Mouse (Mus musculus): ENCODE data around the gene Odr4. TPM values are rescaled to one million over a fixed set of nuclear protein-coding genes. Genes with fewer than 3 reads are reported as not detected.

Gene Odr4
- 10 to 100 TPM; 19.7 to 22.8 TPM for total RNA-seq (2021)
- long read RNA-seq, experiment 1, transcript Odr4-205 (14 exons, 3,273 nt): major isoform, 11 of 21 reads
- long read RNA-seq, experiment 1, partial matches to known transcripts: 1 of 21 reads
- long read RNA-seq, experiment 1, other reads (novel, unspliced or antisense): 9 of 21 reads
- long read RNA-seq, experiment 2, transcript Odr4-205 (14 exons, 3,273 nt): major isoform, 10 of 14 reads
- long read RNA-seq, experiment 2, partial matches to known transcripts: 1 of 14 reads
- long read RNA-seq, experiment 2, other reads (novel, unspliced or antisense): 3 of 14 reads

DNA sequence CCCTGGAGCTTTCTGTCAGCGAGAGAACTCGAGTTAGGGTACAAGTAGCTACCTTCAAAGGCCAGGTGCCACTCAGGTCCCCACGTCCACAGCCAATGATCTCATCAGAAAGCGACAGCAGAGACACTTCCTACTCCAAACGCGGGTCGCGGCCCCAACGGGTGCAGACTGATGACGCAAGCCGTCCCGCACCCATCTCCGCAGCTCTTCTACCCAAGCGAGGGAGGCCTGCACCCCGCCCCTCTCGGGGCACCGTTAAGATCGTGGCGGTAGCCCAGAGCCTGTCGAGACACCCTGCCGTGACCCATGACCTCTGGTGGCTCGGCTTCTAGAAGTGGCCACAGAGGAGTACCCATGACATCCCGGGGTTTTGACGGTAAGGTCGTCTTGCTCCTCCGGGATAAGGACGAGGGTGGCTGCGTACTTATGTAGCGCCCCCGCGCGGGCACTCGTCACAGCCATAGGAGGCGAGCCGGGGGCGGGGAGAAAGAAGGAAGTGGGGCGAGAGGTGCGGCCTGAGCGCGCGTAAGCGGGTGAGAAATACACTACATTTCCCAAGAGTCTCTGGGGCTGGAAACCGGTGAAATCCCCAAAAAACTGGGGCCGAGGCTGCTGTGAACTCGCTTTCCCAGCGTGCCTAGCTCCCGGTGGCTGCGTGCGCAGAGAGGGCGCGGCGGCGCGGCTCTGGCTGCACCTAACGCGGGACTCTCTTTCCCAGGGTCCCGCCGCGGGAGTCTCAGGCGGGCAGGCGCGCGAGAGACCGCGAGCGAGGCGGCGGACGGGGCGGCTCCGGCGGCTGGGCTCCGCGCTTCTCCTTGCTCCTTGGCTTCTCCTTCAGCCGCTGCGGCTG is at the start of gene Odr4, which contains the start of gene Tpr:
TSS of gene Odr4 (minus strand) at position 443 of the 850 bp plus-strand sequence.
TSS of gene Tpr (plus strand) at position 201 of the 850 bp plus-strand sequence.
- peak; percentile 98 to 99 for DNase-seq

DNA sequence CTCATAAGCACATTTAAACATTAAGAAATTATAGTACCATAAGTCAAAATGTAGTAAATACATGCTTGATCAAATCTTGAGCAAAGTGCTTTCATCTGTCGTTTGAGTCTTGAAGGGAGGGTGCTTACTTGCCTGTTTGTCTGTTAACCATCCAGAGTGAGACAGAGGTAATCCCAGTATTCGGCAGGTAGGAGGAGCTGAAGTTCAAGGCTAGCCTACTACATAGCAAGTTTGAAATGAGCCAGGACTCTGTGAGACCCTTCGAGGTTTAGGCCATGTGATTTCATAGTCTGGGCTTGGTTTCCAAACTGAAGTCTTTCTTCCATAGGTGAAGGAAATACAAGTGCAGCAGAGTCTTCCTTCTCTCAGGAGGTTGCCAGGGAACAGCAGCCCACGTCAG is 48.9 kb upstream of the Odr4 start:
- DNase-seq: no peak

GRCm38 (mm10) chr1:150438641-150439040 is 45.8 kb upstream of the Odr4 start:
- DNase-seq: no peak

- no peak for DNase-seq
Observed at GRCm38 (mm10) chr1:150426216-150426615, 33.3 kb upstream of the Odr4 start.

DNA sequence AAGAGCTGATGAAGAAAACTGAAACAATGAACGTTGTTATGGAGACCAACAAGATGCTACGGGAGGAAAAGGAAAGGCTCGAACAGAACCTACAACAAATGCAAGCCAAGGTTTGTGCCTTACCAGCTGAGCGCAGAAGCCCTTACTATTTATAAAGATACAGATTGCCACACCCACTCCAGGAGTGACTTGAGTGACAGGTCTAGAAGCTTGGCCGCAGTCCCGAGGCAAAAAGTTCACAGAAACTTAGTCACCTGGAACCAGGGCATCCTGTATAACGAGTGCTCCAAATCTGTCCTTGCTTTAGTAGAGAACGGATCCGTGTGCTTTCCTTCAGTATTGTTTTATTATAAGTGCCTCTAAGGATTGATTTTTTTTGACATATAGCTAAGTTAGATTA is 32.8 kb upstream of the Odr4 start:
- peak; percentile 46 to 63 for DNase-seq

- no peak for DNase-seq
Observed at GRCm38 (mm10) chr1:150418426-150418825, 25.5 kb upstream of the Odr4 start.

- DNase-seq: no peak
Observed at GRCm38 (mm10) chr1:150416006-150416405, 23.1 kb upstream of the Odr4 start.

DNA sequence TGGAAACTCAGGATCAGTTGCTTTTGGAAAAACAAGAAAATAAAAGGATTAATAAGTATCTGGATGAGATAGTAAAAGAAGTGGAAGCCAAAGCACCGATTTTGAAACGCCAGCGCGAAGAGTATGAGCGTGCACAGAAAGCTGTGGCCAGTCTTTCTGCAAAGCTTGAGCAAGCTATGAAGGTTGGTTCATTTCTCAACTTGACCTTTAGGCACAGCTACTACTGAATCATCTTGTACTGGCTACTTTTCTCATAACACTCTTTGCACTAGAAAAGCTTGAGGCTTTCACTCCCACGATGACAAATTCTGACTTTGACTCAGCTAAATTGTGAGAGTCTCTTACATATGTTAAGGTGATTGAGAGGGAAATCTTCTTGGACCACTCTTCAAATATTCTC is 17.1 kb upstream of the Odr4 start:
- DNase-seq: no peak

- DNase-seq: peak in 1 of 2 experiments; percentile 18
Observed at GRCm38 (mm10) chr1:150407285-150407684, 14.4 kb upstream of the Odr4 start.

DNA sequence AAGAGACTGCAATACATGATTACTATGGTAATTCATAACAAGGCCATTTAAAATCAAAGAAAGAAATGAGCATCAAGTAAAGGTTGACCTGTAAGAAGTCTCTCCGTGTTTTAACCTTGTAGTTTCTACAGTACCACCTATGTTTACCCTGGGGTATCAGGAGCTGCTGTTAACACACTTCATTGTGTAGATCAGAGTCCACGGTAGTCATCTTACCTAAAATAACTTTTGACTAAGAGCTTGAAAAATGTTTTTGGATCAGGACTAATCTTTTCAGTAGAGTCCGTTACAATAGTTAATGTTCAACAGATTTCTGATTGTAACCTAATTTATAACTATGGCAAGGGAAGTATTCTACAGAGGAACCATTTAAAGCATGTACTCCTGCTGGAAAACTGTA is 11.7 kb upstream of the Odr4 start:
- DNase-seq: no peak

GRCm38 (mm10) chr1:150403914-150404313 is 11.0 kb upstream of the Odr4 start:
- no peak for DNase-seq

GRCm38 (mm10) chr1:150396001-150396400 is 3.1 kb upstream of the Odr4 start:
- DNase-seq: no peak

- no peak for DNase-seq
Observed at GRCm38 (mm10) chr1:150393488-150393852, 590 bp upstream of the Odr4 start.

DNA sequence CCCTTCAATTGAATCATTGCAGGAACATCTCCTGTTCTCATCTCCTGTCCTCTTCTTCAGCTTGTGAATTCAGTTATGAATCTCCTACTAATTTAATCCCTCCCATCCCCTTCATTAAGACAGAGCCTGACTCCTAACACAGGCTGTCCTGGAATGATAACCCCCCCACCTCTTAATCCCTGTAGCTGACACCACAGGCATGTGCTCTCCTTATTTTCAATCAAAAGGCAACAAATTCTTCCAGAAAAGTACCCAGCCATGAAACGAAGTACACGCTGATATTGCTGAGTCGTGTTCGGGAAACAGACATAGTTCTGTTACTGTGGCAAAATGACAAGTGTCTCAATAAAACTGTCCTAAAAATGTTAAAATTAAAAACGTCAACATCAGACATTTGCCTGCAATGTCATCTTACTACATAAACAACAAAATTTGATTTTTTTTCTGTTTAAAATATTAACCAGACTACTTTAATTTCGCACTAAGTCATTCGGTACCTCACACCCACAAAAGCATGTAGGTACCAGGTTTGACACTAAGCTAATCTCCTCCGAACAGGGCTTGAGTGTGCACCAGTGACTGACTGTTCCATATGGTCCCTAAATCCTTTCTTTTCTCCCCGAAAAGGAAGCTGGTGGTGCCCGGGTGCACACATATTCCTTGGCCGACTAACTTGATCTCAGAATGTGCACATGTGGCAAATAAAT is 796 bp downstream of the Odr4 start:
- no peak for DNase-seq

DNA sequence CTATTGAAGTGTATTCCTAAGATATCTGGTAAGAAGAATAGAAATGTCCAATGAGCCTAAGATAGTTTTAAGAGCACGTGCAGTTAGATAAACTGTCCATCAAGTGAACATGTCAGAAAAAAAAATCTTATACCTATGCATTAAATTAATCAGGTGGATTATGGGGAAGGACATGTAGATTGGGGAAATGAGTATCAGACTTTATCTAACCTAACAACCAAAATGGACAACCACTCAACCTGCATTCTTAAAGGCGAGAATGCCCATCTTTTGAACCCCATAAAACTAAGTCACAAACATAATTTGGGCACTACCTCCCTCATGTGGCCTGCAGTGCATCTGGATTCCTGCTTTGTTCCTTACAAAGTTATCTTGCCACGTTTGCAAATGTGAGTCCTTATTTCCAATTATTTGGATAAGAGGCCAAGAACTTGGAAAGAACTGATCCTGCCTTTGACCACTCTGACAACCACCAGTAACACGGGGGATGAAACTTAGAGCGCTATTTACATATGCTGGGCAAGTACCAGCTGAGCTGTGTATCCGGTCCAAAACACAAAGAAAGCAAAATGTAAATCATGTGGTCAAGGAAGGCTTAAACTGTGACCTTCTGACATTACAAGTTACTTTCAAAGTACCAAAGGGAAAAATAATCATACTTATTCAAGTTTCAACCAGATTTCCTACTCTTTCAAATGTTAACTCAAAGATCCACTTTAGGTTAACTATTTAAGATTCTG is 3.3 kb downstream of the Odr4 start:
- no peak for DNase-seq

- DNase-seq: peak in 1 of 2 experiments; percentile 38
Observed at GRCm38 (mm10) chr1:150387572-150387971, 5.3 kb downstream of the Odr4 start.

- DNase-seq: no peak
Observed at GRCm38 (mm10) chr1:150384138-150384537, 8.7 kb downstream of the Odr4 start.

DNA sequence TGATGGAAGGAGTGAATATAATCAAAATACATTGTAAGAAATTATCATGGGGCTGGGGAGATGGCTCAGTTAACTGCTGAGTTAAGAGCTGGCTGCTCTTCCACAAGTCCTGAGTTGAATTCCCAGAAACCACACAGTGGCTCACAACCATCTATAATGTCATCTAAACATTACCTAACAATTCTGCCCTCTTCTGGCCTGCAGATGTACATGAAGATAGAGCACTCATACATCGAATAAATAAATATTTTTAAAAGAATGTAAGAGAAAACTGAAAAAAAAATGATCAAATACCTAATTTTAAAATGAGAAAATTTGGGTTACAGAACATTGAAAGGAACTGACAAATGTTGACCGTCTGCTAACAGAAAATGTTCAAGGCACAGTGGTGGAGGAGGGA is 18.6 kb downstream of the Odr4 start:
- no peak for DNase-seq

DNA sequence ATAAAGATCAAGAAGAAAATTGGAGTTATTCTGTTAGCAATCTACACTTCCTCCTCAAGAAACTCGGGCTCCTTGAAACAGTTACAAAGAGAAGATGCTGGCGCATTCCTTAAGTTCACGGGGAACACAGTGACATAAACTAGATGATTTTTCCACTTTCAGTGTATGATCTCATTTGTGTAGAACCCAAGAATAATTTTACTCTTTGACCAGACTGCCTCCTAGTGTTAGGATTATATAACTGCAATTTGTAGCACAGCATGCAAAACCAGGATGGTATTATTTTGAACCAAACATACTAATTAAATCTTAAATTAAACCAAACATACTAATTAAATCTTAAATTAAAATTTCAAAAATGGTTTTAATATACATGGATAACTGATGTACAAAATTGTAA is 20.0 kb downstream of the Odr4 start:
- no peak for DNase-seq

DNA sequence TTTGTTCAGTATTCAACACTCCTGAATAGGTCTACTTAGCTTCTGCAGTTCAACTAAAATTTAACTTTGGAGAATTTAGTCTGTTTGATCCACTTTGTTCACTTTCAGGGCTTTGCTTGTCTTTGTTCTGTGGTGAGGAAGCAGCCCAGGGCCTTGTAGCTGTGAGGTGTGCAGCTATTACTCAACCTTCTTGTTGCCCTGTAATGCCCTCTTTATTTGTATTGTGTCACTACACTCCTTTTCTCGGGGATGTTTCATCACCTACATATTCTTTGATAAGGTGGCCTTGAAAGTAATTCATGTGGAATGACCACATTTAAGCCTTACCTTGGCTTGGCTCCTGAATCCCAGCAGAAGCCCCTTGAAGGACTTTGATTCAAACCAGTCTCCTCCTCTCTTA is 32.0 kb downstream of the Odr4 start:
- no peak for DNase-seq

DNA sequence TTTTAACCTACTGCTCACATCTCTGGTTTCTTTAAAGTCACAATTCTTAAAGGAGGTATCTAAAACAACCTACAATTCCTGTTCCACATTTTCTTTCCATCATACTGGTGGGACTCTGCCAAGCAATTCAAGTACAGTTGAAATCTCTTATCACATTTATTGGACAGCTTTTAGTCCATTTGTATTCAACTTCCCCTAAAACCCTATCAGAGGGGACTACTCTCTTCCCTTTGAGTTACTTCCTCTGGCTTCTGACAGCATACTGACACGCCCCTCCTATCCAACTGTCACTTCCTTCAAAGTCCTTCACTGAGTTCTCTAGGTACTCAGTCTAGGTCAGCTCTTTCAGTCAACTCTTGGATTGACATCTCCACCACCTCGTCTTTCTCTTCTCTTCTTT is 57.8 kb downstream of the Odr4 start:
- DNase-seq: no peak

GRCm38 (mm10) chr1:150319205-150319604 is 73.7 kb downstream of the Odr4 start, which contains the start of gene Pdc:
Pdc (plus strand) TSS chr1:150319417.
- no peak for DNase-seq
